Mouse (Mus musculus): Measurements from ENCODE around the gene 2610301B20Rik.

The 2610301B20Rik gene

GRCm38 (mm10) chr4:10911909-10912478 lies 37.7 kb downstream of the 2610301B20Rik start:
- DNase-seq = no peak

GRCm38 (mm10) chr4:10912611-10913301 lies 38.5 kb downstream of the 2610301B20Rik start:
- peak; percentile 59 to 81 for DNase-seq

GRCm38 (mm10) chr4:10913409-10913808 lies 39.1 kb downstream of the 2610301B20Rik start:
- no peak for DNase-seq

GRCm38 (mm10) chr4:10914766-10915165 lies 40.5 kb downstream of the 2610301B20Rik start:
- DNase-seq = peak in 1 of 2 experiments; percentile 54

GRCm38 (mm10) chr4:10915271-10915670 lies 41.0 kb downstream of the 2610301B20Rik start:
- no peak for DNase-seq

- DNase-seq = no peak
Measured at GRCm38 (mm10) chr4:10918402-10918801, 44.1 kb downstream of the 2610301B20Rik start.

GRCm38 (mm10) chr4:10919097-10919496 lies 44.8 kb downstream of the 2610301B20Rik start:
- DNase-seq = peak in 1 of 2 experiments; percentile 53

- DNase-seq = no peak
Measured at GRCm38 (mm10) chr4:10919530-10919929, 45.2 kb downstream of the 2610301B20Rik start.

- no peak for DNase-seq
Measured at GRCm38 (mm10) chr4:10919987-10920386, 45.7 kb downstream of the 2610301B20Rik start.

- DNase-seq = no peak
Measured at GRCm38 (mm10) chr4:10920622-10921021, 46.3 kb downstream of the 2610301B20Rik start.

GRCm38 (mm10) chr4:10923180-10923579 lies 48.9 kb downstream of the 2610301B20Rik start:
- no peak for DNase-seq

- no peak for DNase-seq
Measured at GRCm38 (mm10) chr4:10924140-10924539, 49.8 kb downstream of the 2610301B20Rik start.

GRCm38 (mm10) chr4:10924541-10924940 lies 50.2 kb downstream of the 2610301B20Rik start:
- no peak for DNase-seq

- DNase-seq = no peak
Measured at GRCm38 (mm10) chr4:10926416-10926815, 52.1 kb downstream of the 2610301B20Rik start.

GRCm38 (mm10) chr4:10928158-10928557 lies 53.9 kb downstream of the 2610301B20Rik start:
- DNase-seq = no peak

GRCm38 (mm10) chr4:10929726-10930125 lies 55.4 kb downstream of the 2610301B20Rik start:
- no peak for DNase-seq

GRCm38 (mm10) chr4:10931040-10931439 lies 56.7 kb downstream of the 2610301B20Rik start:
- DNase-seq = no peak

- no peak for DNase-seq
Measured at GRCm38 (mm10) chr4:10932091-10932745, 57.9 kb downstream of the 2610301B20Rik start.

GRCm38 (mm10) chr4:10932782-10933181 lies 58.5 kb downstream of the 2610301B20Rik start:
- DNase-seq = no peak

- no peak for DNase-seq
Measured at GRCm38 (mm10) chr4:10936766-10937165, 62.5 kb downstream of the 2610301B20Rik start.

All from thymus, adult 18-20 months (tissue).